Mouse (Mus musculus) thymus, adult 2 months (tissue): ENCODE measurements at regions not wholly inside any gene's neighbourhood (a gene's known extent, or its start where the extent isn't known, plus 50 kb on each side); places are given as distances from the start of the nearest gene placed in this dataset.
A peak's percentile ranks its signal among the peaks of the same experiment; 100 is the strongest.

ENCODE experiments used
- DNase-seq: peaks from one replicate; pipeline ENCODE4 v3.0.0; 2021
- H3K27ac ChIP-seq: fragments of 200-500 bp; 2 replicates; pipeline ENCODE4 v1.5.1; 2012; ENCODE audit warnings: low read length, control low read depth; ENCODE audit not compliant: control insufficient read depth, insufficient read depth
- H3K27me3 ChIP-seq: fragments of 200-500 bp; 2 replicates; pipeline ENCODE4 v1.6.1; 2012; ENCODE audit warnings: mild to moderate bottlenecking, low read length, moderate library complexity, mixed read lengths; ENCODE audit not compliant: control insufficient read depth, insufficient read depth
- H3K36me3 ChIP-seq: fragments of 200-500 bp; 2 replicates; pipeline ENCODE4 v1.6.1; 2012; ENCODE audit warnings: mild to moderate bottlenecking, low read length, moderate library complexity; ENCODE audit not compliant: control insufficient read depth, insufficient read depth
- H3K4me1 ChIP-seq: fragments of 200-500 bp; replicated peaks from 2 replicates; pipeline ENCODE4 v1.6.1; 2012; ENCODE audit warnings: low read length; ENCODE audit not compliant: control insufficient read depth, insufficient read depth
- H3K4me3 ChIP-seq: fragments of 200-500 bp; 2 replicates; pipeline ENCODE4 v1.5.1; 2012; ENCODE audit warnings: mild to moderate bottlenecking, low read length, control low read depth, moderate library complexity; ENCODE audit not compliant: control insufficient read depth, insufficient read depth
- CTCF ChIP-seq: fragments of 200-500 bp; IDR thresholded peaks from 2 replicates; pipeline ENCODE4 v1.5.1; 2012; ENCODE audit warnings: mild to moderate bottlenecking, control low read depth, low read length, moderate library complexity, borderline replicate concordance; ENCODE audit not compliant: control insufficient read depth, poor library complexity, insufficient read depth; ENCODE audit errors: extremely low read depth
- POLR2A ChIP-seq: fragments of 200-500 bp; IDR thresholded peaks from 2 replicates; pipeline ENCODE4 v1.6.1; 2012; ENCODE audit warnings: mild to moderate bottlenecking, low read length, control low read depth, moderate library complexity; ENCODE audit not compliant: control insufficient read depth, poor library complexity, insufficient read depth; ENCODE audit errors: extremely low read depth
- WGBS: fragments of 180-500 bp; shearing (Covaris S2); methylation state at CpG from one replicate; pipeline ENCODE4 v1.1.7; 2018; 5-methylcytosine and 5-hydroxymethylcytosine counted together

GRCm38 (mm10) chr8:92064971-92065370, 263.1 kb upstream of the Irx3 start:
- WGBS = 41% methylated on average over 4 of the region's 4 CpGs
- no peak overlapping the region for H3K27ac ChIP-seq

GRCm38 (mm10) chr8:92064175-92064821, 262.4 kb upstream of the Irx3 start:
- H3K36me3 ChIP-seq = no peaks in the 10 kb centered on the region
- no peak overlapping the region for H3K4me3 ChIP-seq
- H3K27me3 ChIP-seq = no peaks in the 10 kb centered on the region
- H3K27ac ChIP-seq = no peak overlapping the region
- TF ChIP-seq CTCF (no peak), POLR2A (no peak)
- WGBS = 42% methylated on average over 9 of the region's 9 CpGs
- no peak for DNase-seq
- H3K4me1 ChIP-seq = no peaks in the 10 kb centered on the region

More at GRCm38 (mm10) chr8:92064971-92065370, 263.1 kb upstream of the Irx3 start:
- Histone ChIP-seq H3K4me1 (no peaks in the 10 kb centered on the region), H3K36me3 (no peaks in the 10 kb centered on the region), H3K27me3 (no peaks in the 10 kb centered on the region), H3K4me3 (no peak overlapping the region)
- no peak for TF ChIP-seq POLR2A
- DNase-seq = no peak

GRCm38 (mm10) chr8:92063333-92063732, 261.5 kb upstream of the Irx3 start:
- Histone ChIP-seq H3K36me3 (no peaks in the 10 kb centered on the region), H3K27me3 (no peaks in the 10 kb centered on the region), H3K4me3 (no peak overlapping the region), H3K4me1 (no peaks in the 10 kb centered on the region), H3K27ac (no peak overlapping the region)
- WGBS = 72% methylated on average over 4 of the region's 4 CpGs
- DNase-seq = peak; percentile 6
- TF ChIP-seq CTCF (no peak), POLR2A (no peak)

DNA sequence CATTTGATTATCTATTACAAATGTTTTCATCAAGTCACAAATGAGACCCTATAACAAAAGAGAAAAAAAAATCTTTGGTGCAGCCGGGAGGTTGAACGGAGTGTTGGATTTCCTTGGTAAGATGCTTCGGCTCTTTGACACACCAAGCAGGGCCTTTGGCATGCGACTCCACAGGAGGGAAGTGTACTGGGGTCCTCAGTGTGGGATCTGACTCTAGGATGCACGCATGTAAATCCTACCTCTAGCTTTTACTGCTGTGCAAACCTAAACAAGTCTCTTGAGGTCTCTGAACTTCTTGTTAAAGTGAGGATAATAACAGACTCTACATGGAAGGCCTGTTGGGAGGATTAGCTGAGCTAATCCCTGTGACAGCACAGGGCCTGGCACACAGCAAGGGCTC, 257.6 kb upstream of the Irx3 start:
- no peaks in the 10 kb centered on the region for H3K4me1 ChIP-seq
- H3K27me3 ChIP-seq = no peaks in the 10 kb centered on the region
- no peak overlapping the region for H3K27ac ChIP-seq
- no peak for DNase-seq
- WGBS = 91% methylated on average over 5 of the region's 5 CpGs
- H3K36me3 ChIP-seq = no peaks in the 10 kb centered on the region
- TF ChIP-seq POLR2A (no peak), CTCF (no peak)
- no peak overlapping the region for H3K4me3 ChIP-seq

- DNase-seq = no peak
- no peak for TF ChIP-seq CTCF
- no peak for TF ChIP-seq POLR2A
- Histone ChIP-seq H3K4me3 (no peak overlapping the region), H3K36me3 (no peaks in the 10 kb centered on the region), H3K4me1 (no peaks in the 10 kb centered on the region), H3K27ac (no peak overlapping the region), H3K27me3 (no peaks in the 10 kb centered on the region)
- WGBS = 89% methylated on average over 10 of the region's 10 CpGs
These were observed 257.1 kb upstream of the Irx3 start for GRCm38 (mm10) chr8:92058953-92059352.

GRCm38 (mm10) chr8:92057857-92058256, 256.0 kb upstream of the Irx3 start:
- Histone ChIP-seq H3K4me1 (no peaks in the 10 kb centered on the region), H3K27me3 (no peaks in the 10 kb centered on the region), H3K4me3 (no peak overlapping the region), H3K36me3 (no peaks in the 10 kb centered on the region), H3K27ac (no peak overlapping the region)
- WGBS = 90% methylated on average over 8 of the region's 8 CpGs
- TF ChIP-seq CTCF (no peak), POLR2A (no peak)
- DNase-seq = no peak

DNA sequence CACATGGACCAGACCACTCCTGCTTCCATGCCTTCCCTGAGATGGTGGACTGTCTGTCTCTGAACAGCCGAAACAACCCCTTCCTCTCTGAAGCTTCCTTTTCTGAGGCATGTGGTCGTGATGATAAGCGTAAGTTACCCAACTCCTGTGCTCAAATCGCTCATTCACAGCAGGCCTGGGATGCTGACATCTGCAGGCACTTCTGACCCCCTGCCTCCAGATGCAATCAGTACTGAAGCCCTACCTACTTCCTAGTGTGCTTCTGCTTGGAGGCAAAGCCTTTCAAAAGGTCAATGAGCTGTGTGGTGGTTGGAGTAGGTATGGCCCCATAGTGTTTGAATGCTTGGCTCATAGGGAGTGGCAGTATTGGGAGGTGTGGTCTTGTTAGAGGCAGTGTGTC, 253.7 kb upstream of the Irx3 start:
- H3K36me3 ChIP-seq = no peaks in the 10 kb centered on the region
- no peaks in the 10 kb centered on the region for H3K27me3 ChIP-seq
- TF ChIP-seq CTCF (no peak), POLR2A (no peak)
- whole genome bisulfite sequencing = 44% methylated on average over 4 of the region's 4 CpGs
- H3K27ac ChIP-seq = no peak overlapping the region
- H3K4me1 ChIP-seq = no peaks in the 10 kb centered on the region
- DNase-seq = no peak
- H3K4me3 ChIP-seq = no peak overlapping the region
